Mouse (Mus musculus) erythroblast, embryonic 14.5 days (primary cell): ENCODE results near the gene Supt6. TPM values are rescaled to one million over a fixed set of nuclear protein-coding genes. Genes with fewer than 3 reads are reported as not detected.

Experiments used
- H3K27me3 ChIP-seq: 2 replicates; pipeline ENCODE4 v1.6.1; 2012; ENCODE audit warnings: inconsistent platforms; ENCODE audit not compliant: control insufficient read depth
- H3K36me3 ChIP-seq: 2 replicates; pipeline ENCODE4 v1.6.1; 2012; ENCODE audit warnings: mild to moderate bottlenecking, inconsistent platforms; ENCODE audit not compliant: control insufficient read depth
- H3K4me1 ChIP-seq: 2 replicates; pipeline ENCODE4 v1.6.1; 2012; ENCODE audit warnings: inconsistent platforms; ENCODE audit not compliant: control insufficient read depth
- H3K4me3 ChIP-seq: replicated peaks from 2 replicates; pipeline ENCODE3; 2012; ENCODE audit warnings: moderate library complexity, mild to moderate bottlenecking, inconsistent platforms
- H3K9me3 ChIP-seq: 2 replicates; pipeline ENCODE4 v1.6.1; 2012; ENCODE audit warnings: low read length, inconsistent platforms, mixed read lengths; ENCODE audit not compliant: control insufficient read depth
- GATA1 ChIP-seq: IDR thresholded peaks from 2 replicates; pipeline ENCODE4 v1.6.1; 2012; ENCODE audit warnings: low read length, inconsistent platforms, mixed read lengths
- TAL1 ChIP-seq: IDR thresholded peaks from 3 replicates; pipeline ENCODE4 v1.6.1; 2012; ENCODE audit warnings: low read length, inconsistent platforms, mixed read lengths
- polyA plus RNA-seq: library from polyadenylated mRNA; stranded (reverse); fragments of >175 nt; gene quantifications from 2 replicates; pipeline ENCODE4 v1.2.3, GENCODE M21; 2012

Supt6 gene
- polyA plus RNA-seq, 1 experiment, result 9.4 TPM

DNA sequence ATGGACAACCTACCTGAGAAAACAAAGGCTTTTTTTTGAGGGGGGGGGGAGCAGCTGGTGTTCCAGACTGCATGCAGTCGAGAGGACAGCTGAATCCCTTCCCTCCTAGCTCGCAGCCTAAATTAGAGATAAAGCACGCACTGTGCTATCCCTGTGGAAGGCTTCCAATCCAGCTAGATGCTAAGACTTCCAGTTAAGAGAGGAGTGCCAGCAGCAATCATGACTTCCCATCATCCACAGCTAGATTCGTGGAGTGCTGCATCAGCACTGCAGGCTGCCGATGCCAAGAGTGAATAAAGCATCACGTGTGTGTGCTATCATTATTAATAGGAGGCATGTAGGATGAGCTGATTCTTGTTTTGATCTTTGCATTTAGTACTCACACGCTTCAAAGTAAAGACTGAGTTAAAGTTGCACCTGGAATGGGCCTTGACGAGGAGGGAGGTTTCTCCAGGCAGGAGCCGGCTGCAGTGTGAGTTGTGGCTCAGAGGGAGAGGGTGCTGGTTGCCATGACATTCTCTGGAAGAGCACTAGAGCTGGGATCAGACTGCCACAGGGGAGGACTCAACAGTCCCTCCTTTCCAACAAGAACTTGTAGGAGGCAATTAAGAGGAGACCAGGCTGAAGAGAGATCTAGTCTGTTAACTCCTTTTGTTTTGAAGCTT, 5.5 kb downstream of the Supt6 start:
- Histone ChIP-seq H3K9me3 (no peaks in the 10 kb centered on the region), H3K4me3 (no peak overlapping the region), H3K36me3 (peaks cover 47% of the 10 kb centered on the region), H3K4me1 (peaks cover 25% of the 10 kb centered on the region), H3K27me3 (no peaks in the 10 kb centered on the region)
- TF ChIP-seq TAL1, result no peak
- TF ChIP-seq GATA1, result no peak

DNA sequence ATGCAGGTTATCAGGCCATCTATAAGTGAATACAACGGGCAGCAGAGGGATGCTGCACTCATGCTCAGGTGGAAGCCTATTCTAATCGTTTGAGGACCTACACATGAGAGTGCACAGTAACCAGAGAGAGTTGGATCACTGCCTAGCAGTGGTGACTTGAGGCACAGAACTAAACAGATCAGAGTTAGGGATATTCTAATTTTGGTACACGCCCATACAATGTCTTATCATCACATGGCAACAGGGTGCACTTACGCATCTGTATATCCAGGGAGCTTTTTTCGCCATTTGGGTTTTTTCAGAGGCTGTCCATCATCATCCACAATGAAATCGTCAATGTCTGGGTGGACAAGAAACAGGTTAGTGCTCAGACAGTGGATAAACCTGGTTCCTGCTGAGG, 14.3 kb downstream of the Supt6 start:
- Histone ChIP-seq H3K4me1 (peaks cover 5% of the 10 kb centered on the region), H3K9me3 (no peaks in the 10 kb centered on the region), H3K36me3 (peaks cover 91% of the 10 kb centered on the region), H3K4me3 (no peak overlapping the region), H3K27me3 (no peaks in the 10 kb centered on the region)
- TF ChIP-seq TAL1, result no peak
- no peak for TF ChIP-seq GATA1

DNA sequence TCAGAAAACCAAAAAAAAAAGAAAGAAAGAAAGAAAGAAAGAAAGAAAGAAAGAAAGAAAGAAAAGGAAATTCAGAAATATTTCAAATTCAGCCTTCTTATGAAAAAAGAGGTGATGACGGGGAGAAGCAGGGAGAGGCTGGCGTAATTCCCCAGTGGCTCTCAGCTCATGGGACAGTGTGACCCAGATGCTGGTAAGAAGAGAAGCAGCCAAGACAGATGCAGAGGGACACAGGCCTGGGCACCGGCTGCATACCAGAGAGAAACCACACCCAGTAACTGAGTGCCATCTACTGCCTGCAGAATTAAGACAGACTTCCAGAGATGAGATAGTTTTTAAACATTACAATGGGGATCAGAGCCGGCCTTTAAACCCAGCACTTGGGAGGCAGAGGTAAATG, 22.2 kb downstream of the Supt6 start:
- TF ChIP-seq GATA1, result no peak
- TF ChIP-seq TAL1, result no peak
- Histone ChIP-seq H3K4me1 (no peaks in the 10 kb centered on the region), H3K9me3 (no peaks in the 10 kb centered on the region), H3K27me3 (no peaks in the 10 kb centered on the region), H3K4me3 (no peak overlapping the region), H3K36me3 (peaks cover 97% of the 10 kb centered on the region)

DNA sequence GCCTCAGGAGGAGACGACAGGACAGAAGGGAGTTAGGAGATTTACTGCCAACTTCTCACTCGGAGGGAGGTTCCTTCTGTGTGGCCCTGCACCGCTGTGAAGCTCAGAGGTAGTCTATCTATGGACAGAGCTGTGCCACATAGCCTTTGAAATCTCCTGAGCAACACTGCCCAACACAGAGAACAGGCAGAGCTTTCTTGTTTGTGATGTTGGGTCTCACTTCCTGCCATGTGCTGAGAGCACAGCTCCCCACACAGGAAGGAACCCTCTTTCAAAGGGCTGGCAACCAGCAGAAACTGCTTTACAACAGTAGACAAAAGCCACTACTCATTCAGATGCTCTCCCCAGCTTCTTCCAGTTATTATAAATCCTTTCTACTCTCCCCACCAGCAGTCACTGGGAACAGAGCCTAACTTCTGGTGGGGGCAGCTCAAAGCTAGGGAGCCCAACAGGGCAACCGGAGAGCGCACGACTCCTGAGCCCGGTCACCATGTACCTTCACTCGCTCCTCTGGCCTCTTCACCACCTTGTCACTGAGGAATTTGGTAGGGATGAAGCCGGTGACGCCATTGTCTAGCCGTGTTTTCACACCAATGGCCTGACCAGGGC, 30.0 kb downstream of the Supt6 start:
- no peaks in the 10 kb centered on the region for H3K4me1 ChIP-seq
- no peaks in the 10 kb centered on the region for H3K9me3 ChIP-seq
- TF ChIP-seq TAL1 (no peak), GATA1 (no peak)
- H3K4me3 ChIP-seq, result no peak overlapping the region
- H3K36me3 ChIP-seq, result peaks cover 98% of the 10 kb centered on the region
- no peaks in the 10 kb centered on the region for H3K27me3 ChIP-seq

DNA sequence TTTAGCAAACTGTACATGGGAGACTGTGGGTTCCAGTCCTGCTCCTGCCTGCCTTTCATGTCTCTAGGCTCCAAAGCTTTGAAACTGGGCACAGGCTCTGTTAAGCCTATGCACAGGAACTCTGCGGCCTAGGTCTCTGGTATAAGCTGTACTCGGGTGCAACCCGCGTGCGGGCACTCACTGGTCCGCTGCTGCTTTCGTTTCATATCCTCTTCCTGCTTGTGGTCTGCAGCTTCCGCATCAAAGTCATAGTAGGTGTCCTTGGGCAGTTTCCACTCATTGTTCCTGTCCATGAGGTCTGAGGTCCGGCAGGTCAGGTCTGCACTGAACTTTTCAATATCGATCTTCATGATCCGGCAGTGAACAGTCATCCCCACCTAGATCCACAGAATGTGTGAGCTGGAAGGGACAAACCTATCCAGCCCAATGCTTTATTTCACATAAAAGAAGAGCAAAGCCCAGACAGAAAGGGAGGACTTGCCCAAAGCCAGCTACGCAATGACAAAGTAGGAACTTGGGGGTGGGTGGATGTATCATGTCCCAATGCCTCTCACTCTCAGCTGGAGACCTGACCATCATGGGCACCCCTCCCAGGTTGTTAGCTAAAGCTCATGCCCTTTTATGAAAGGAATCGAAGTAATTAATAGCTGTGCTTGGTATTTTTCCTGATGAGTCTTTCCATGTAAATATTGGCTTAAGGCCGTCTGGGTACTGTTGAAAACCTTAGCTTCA, 32.5 kb downstream of the Supt6 start:
- H3K4me3 ChIP-seq, result no peak overlapping the region
- H3K36me3 ChIP-seq, result peaks cover 98% of the 10 kb centered on the region
- no peaks in the 10 kb centered on the region for H3K27me3 ChIP-seq
- no peaks in the 10 kb centered on the region for H3K4me1 ChIP-seq
- no peak for TF ChIP-seq GATA1
- no peak for TF ChIP-seq TAL1
- no peaks in the 10 kb centered on the region for H3K9me3 ChIP-seq

DNA sequence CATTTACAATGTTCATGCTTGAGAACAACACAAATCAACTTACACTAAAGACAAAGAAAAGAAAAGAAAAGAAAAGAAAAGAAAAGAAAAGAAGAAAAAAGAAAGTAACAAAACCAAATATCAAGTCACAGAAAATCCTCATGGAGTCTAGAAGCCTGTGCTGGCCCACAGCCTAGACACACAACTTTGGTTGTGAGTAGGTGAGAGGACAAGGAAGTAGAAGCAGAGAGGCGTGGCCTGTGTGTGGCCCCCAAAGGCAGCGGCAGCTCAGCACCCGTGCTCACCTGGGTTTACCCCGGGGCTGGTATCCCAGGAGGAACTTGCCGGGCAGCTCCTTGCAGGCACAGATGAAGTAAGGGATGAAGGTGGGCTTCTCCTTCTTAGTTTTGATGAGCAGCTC, 34.3 kb downstream of the Supt6 start:
- Histone ChIP-seq H3K36me3 (peaks cover 99% of the 10 kb centered on the region), H3K9me3 (no peaks in the 10 kb centered on the region), H3K4me3 (no peak overlapping the region), H3K4me1 (no peaks in the 10 kb centered on the region), H3K27me3 (no peaks in the 10 kb centered on the region)
- TF ChIP-seq TAL1 (no peak), GATA1 (no peak)

DNA sequence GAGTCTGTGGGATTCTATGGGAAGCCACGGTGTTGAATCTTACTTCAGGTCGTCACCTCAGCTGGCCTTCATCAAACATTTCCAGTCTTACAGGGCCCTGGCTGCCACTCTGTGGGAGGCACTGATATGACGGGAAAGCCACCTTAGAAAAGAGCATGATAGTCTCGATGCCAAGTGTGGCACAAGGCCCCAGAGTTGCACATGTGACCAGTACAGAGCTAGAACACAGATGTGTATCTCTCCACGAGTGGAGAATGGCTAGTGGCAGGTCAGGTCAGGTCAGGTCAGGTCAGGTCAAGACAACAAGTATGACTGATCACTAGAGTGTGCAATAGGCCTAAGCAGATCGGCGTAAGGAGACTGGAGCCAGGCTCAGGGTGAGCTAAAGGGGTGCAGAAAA, 35.2 kb downstream of the Supt6 start:
- Histone ChIP-seq H3K4me3 (no peak overlapping the region), H3K36me3 (peaks cover 99% of the 10 kb centered on the region), H3K9me3 (no peaks in the 10 kb centered on the region), H3K4me1 (no peaks in the 10 kb centered on the region), H3K27me3 (no peaks in the 10 kb centered on the region)
- TF ChIP-seq GATA1 (no peak), TAL1 (no peak)

DNA sequence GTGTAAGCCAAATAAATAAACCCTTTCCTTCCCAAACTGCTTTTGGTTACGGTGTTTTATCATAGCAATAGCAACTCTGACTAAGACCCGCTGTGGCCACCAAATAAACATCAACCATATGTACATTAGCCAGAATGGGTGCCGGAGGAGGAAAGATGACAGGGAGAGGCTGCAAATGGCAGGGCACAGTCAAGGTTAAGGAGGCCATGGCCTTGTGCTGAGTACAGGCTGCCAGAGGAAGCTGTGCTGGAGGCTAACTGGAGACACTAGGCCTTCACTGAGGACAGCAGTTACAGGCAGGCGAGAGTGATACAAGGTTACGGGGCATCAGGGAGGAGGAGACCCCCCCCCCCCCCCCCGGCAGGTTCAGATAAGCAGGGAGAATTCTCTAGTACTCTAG, 35.9 kb downstream of the Supt6 start:
- Histone ChIP-seq H3K36me3 (peaks cover 100% of the 10 kb centered on the region), H3K27me3 (no peaks in the 10 kb centered on the region), H3K9me3 (no peaks in the 10 kb centered on the region), H3K4me3 (no peak overlapping the region), H3K4me1 (no peaks in the 10 kb centered on the region)
- no peak for TF ChIP-seq GATA1
- no peak for TF ChIP-seq TAL1

DNA sequence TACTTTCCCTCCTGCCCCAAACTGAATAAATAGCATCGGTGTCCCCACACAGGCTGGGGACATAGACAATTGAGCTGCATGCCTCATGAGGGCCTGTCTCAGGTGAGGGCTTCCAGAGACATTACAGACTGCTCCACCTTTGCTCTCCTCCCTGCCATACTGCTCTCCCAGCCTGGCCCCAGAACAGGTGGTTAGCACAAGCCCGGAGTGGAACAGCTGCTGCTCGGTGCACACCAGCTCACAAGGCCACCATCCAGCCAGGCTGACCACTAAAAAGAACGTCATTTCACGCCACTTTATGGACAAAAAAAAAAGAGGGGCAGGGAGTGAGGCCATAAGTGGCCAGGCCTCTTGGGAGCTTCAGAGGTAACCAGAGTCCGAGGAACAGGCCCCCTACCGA, 38.6 kb downstream of the Supt6 start:
- TF ChIP-seq TAL1 (no peak), GATA1 (no peak)
- H3K27me3 ChIP-seq, result no peaks in the 10 kb centered on the region
- H3K4me1 ChIP-seq, result no peaks in the 10 kb centered on the region
- no peaks in the 10 kb centered on the region for H3K9me3 ChIP-seq
- no peak overlapping the region for H3K4me3 ChIP-seq
- H3K36me3 ChIP-seq, result peaks cover 88% of the 10 kb centered on the region
